Mouse (Mus musculus) bone marrow, adult 2 months (tissue): ENCODE measurements around the gene Nhlh1.

Experiments used
- CTCF ChIP-seq: fragments of 200-500 bp; IDR thresholded peaks from 2 replicates; pipeline ENCODE4 v1.5.1; 2011; ENCODE audit warnings: low read length, control low read depth; ENCODE audit not compliant: control insufficient read depth, insufficient read depth
- POLR2A ChIP-seq: fragments of 200-500 bp; IDR thresholded peaks from 2 replicates; pipeline ENCODE4 v1.6.1; 2011; ENCODE audit warnings: low read depth, mild to moderate bottlenecking, control low read depth, low read length, borderline replicate concordance; ENCODE audit not compliant: control insufficient read depth

DNA sequence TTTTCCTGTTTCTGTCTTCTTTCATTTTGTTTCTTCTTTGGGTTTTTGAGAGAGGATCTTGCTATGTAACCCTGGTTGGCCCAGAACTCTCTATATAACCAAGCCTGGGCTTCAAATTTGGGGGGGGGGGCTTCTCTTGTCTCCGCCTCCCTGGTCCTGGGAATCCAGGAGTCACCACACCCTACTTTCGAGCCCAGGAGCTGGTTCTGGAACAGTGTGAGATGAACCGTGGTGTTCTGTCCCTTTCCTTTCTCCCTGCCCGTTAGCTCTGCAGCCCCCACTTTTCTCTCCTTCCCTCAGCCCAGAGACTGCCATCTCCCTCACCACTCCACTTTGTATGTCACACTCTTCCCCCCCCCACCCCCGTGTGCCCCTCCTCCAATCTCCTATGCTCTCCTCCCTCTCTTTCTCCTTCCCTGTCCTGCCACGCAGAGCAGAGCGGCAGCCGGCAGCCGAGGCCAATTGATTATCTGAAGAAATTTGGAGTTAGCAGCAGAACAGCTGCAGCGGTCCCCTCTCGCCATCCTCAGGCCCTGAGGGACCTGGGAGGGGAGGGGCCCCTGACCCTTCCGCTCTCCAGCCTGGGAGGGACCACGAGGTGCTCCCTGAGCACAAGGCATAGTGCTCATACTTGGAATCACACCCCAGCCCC lies 8.1 kb downstream of the Nhlh1 start:
- TF ChIP-seq CTCF (no peak), POLR2A (no peak)
